Mouse (Mus musculus): ENCODE measurements at regions not wholly inside any gene's neighbourhood (a gene's known extent, or its start where the extent isn't known, plus 50 kb on each side); places are given as distances from the start of the nearest gene placed in this dataset.

DNA sequence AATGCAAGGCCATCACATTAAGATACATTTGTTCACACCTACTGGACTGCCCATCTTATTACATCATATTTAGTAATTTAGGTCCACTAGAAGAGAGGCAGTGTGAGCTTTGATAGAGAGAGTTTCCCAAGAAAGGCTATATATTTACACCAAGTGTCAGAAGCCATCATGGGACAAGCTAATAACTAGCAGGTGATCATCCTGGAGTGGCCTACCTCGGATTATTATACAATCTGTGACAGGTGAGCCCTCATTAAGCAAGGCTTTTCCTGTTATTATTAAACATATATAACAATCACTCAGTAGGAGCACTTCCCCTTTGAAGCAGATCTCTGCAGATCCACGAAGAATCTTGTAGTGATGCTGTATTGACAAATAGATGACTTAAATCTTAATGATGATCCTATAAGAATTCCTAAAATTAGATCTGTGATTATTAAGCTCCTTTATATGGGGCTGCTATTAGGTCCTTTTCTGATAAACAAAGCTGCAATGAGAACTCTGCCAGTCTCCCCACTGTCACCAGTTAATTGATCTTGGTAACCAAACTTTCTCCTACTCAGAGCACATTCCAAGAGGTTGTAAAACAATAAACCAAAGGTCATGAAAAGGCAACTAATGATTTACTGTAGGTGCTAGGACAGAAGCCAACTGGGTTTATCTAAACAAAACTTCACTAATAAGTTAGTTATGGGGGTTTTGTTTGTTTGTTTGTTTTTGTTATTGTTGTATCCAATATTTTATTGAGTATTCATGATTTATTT is 1068.2 kb downstream of the Zpld1 start:
- peak; percentile 80 for ATAC-seq
- WGBS: 6% methylated on average over 2 of the region's 2 CpGs
- no peaks in the 10 kb centered on the region for H3K4me1 ChIP-seq (replicated peaks; ENCODE audit: control insufficient read depth, insufficient read depth, low read length)

GRCm38 (mm10) chr16:54226149-54226548 is 1071.6 kb downstream of the Zpld1 start:
- Histone ChIP-seq H3K27me3 (replicated peaks; ENCODE audit: control insufficient read depth, insufficient read depth, low read length) (no peaks in the 10 kb centered on the region), H3K4me3 (ENCODE audit: low read depth, low read length) (no peak overlapping the region), H3K4me2 (replicated peaks; ENCODE audit: low read depth) (no peak overlapping the region), H3K9ac (ENCODE audit: low read depth, low read length) (no peak overlapping the region), H3K4me1 (replicated peaks; ENCODE audit: control insufficient read depth, insufficient read depth, low read length) (no peaks in the 10 kb centered on the region), H3K9me3 (ENCODE audit: control insufficient read depth) (no peaks in the 10 kb centered on the region), H3K27ac (ENCODE audit: low read depth, low read length) (no peak overlapping the region), H3K36me3 (ENCODE audit: control insufficient read depth, insufficient read depth) (no peaks in the 10 kb centered on the region)
- WGBS: 77% methylated on average over 2 of the region's 2 CpGs
- no peak for TF ChIP-seq CTCF (IDR thresholded peaks at IDR 0.05; ENCODE audit: low read depth)
- ATAC-seq: no peak

More for the DNA sequence above, 1068.2 kb downstream of the Zpld1 start:
- Histone ChIP-seq H3K4me3 (ENCODE audit: low read depth, low read length) (no peak overlapping the region), H3K27me3 (replicated peaks; ENCODE audit: control insufficient read depth, insufficient read depth, low read length) (no peaks in the 10 kb centered on the region), H3K9me3 (ENCODE audit: control insufficient read depth) (no peaks in the 10 kb centered on the region), H3K27ac (ENCODE audit: low read depth, low read length) (no peak overlapping the region), H3K36me3 (ENCODE audit: control insufficient read depth, insufficient read depth) (no peaks in the 10 kb centered on the region), H3K9ac (ENCODE audit: low read depth, low read length) (no peak overlapping the region), H3K4me2 (replicated peaks; ENCODE audit: low read depth) (no peak overlapping the region)
- no peak for TF ChIP-seq CTCF (IDR thresholded peaks at IDR 0.05; ENCODE audit: low read depth)

DNA sequence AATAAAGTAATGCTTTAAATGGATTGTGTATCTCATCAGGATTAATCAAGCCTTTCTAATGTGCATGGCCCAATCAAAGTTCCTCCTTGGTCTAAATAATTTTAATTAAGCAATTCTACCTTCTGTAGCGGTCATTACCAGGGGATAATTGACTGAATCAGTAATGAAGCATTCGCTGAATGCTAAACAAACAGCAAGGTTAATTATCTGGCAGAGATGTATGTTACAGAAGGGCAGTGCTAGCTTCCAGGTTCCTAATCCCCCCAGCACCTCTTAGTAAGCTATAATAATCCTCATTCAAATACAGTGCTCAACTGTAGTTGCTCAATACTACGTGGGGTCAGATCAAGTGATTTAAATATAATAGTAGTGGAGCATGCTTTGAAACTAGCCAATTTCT is 1102.6 kb downstream of the Zpld1 start:
- no peaks in the 10 kb centered on the region for H3K9me3 ChIP-seq (ENCODE audit: control insufficient read depth)

DNA sequence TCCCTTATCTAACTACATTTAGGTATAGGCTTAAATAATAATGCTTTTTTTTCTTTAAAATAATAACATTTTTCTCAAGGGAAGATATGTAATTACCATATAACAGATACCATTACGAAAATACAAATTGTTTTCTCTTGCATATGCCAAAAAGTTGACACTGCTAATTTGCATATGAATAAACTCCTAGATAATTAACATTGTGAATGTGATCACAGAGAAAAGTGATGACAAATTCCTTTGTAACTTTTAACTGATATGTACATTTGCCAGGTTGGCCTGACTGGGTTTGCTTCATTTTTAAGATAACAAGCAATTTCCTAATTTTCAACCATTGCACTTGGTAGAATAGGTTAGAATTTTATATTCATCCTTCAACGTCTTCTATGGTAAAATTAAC is 1103.1 kb downstream of the Zpld1 start:
- Histone ChIP-seq H3K27ac (ENCODE audit: low read depth, low read length) (no peak overlapping the region), H3K9ac (ENCODE audit: low read depth, low read length) (no peak overlapping the region), H3K4me2 (replicated peaks; ENCODE audit: low read depth) (no peak overlapping the region), H3K4me3 (ENCODE audit: low read depth, low read length) (no peak overlapping the region), H3K9me3 (ENCODE audit: control insufficient read depth) (no peaks in the 10 kb centered on the region), H3K36me3 (ENCODE audit: control insufficient read depth, insufficient read depth) (no peaks in the 10 kb centered on the region), H3K27me3 (replicated peaks; ENCODE audit: control insufficient read depth, insufficient read depth, low read length) (no peaks in the 10 kb centered on the region), H3K4me1 (replicated peaks; ENCODE audit: control insufficient read depth, insufficient read depth, low read length) (no peaks in the 10 kb centered on the region)
- 83% methylated on average over 2 of the region's 2 CpGs for whole genome bisulfite sequencing
- TF ChIP-seq CTCF (IDR thresholded peaks at IDR 0.05; ENCODE audit: low read depth): no peak
- no peak for ATAC-seq

More for the DNA sequence above, 1102.6 kb downstream of the Zpld1 start:
- no peak overlapping the region for H3K9ac ChIP-seq (ENCODE audit: low read depth, low read length)
- H3K4me3 ChIP-seq (ENCODE audit: low read depth, low read length): no peak overlapping the region
- H3K27ac ChIP-seq (ENCODE audit: low read depth, low read length): no peak overlapping the region
- H3K36me3 ChIP-seq (ENCODE audit: control insufficient read depth, insufficient read depth): no peaks in the 10 kb centered on the region
- no peaks in the 10 kb centered on the region for H3K4me1 ChIP-seq (replicated peaks; ENCODE audit: control insufficient read depth, insufficient read depth, low read length)
- ATAC-seq: no peak
- no peaks in the 10 kb centered on the region for H3K27me3 ChIP-seq (replicated peaks; ENCODE audit: control insufficient read depth, insufficient read depth, low read length)
- H3K4me2 ChIP-seq (replicated peaks; ENCODE audit: low read depth): no peak overlapping the region
- TF ChIP-seq CTCF (IDR thresholded peaks at IDR 0.05; ENCODE audit: low read depth): no peak
- 65% methylated on average over 3 of the region's 3 CpGs for WGBS

Measured in intestine, postnatal 0 days (tissue).